Mouse (Mus musculus): ENCODE data around the gene Fam205a2. TPM values are rescaled to one million over a fixed set of nuclear protein-coding genes. Genes with fewer than 3 reads are reported as not detected.
"Not testable (repeated sequence)": the region's sequence is repeated elsewhere in the genome, so short reads cannot be mapped to it uniquely, and the experiment has no call there.

The Fam205a2 gene
- not detected in 2 replicates for polyA plus RNA-seq (2014; fragmentation: Nextera tagmentation; extraction: Ambion mirVana)

DNA sequence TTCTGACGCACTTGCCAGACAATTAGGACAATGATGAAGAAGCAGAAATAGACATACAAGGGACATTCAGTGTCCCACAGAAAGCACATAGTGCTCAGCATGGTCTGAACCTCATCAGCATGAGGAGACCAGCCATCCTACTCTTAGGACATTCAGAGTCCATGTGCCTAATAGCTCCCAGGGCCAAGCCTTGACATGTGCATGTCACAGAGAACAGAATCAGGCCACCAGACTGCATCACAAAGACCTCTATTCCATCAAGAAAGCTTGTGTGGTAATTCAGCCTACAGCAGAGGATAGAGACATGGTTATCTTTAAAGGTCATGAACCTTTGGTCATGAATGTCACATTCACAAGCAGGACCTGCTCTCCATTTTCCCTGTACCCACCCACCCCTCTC is at the start of gene Fam205a2:
Gene Fam205a2, minus strand, starts transcription at position 101 of the 400 bp plus-strand sequence.
- not testable (repeated sequence) for H3K9me3 ChIP-seq (ENCODE audit: control insufficient read depth, low read length); H3K9ac ChIP-seq (ENCODE audit: low read length); H3K27ac ChIP-seq (replicated peaks; ENCODE audit: low read depth, low read length); H3K4me3 ChIP-seq (ENCODE audit: low read depth, low read length); H3K27me3 ChIP-seq (ENCODE audit: control insufficient read depth, insufficient read depth, low read length); ATAC-seq (ENCODE audit: insufficient number of reproducible peaks, low FRiP score, low TSS enrichment, low read depth); H3K4me2 ChIP-seq (ENCODE audit: low read depth, severe bottlenecking); H3K36me3 ChIP-seq (ENCODE audit: control insufficient read depth, insufficient read depth, low read length); DNase-seq (ENCODE audit: low spot score); H3K4me1 ChIP-seq (ENCODE audit: control insufficient read depth, insufficient read depth, low read length)
- WGBS, result no CpG with 5 or more reads among the region's 1 CpGs

Other genes starting within 250 kb of the Fam205a2 start
- gene Gm21953, start 233.9 kb downstream of the Fam205a2 start, polyA plus RNA-seq (2014; fragmentation: Nextera tagmentation; extraction: Ambion mirVana), result not detected in 2 replicates
- not detected in 2 replicates for gene Fam205a3, start 209.8 kb downstream of the Fam205a2 start, polyA plus RNA-seq (2014; fragmentation: Nextera tagmentation; extraction: Ambion mirVana)
- not detected in 2 replicates for gene Gm21586, start 88.8 kb downstream of the Fam205a2 start, polyA plus RNA-seq (2014; fragmentation: Nextera tagmentation; extraction: Ambion mirVana)
- gene Gm2163, start 61.4 kb downstream of the Fam205a2 start, polyA plus RNA-seq (2014; fragmentation: Nextera tagmentation; extraction: Ambion mirVana), result 0.10 and 0.15 TPM in 2 replicates
- gene Gm10591, start 84.0 kb upstream of the Fam205a2 start, polyA plus RNA-seq (2014; fragmentation: Nextera tagmentation; extraction: Ambion mirVana), result not detected in 2 replicates
- not detected in 2 replicates for gene Gm2564, start 101.5 kb upstream of the Fam205a2 start, polyA plus RNA-seq (2014; fragmentation: Nextera tagmentation; extraction: Ambion mirVana)
- not detected in 2 replicates for gene Ccl27b, start 127.1 kb upstream of the Fam205a2 start, polyA plus RNA-seq (2014; fragmentation: Nextera tagmentation; extraction: Ambion mirVana)
- 0.23 TPM in 1 of 2 replicates, not detected in the other for gene Il11ra2, start 133.7 kb upstream of the Fam205a2 start, polyA plus RNA-seq (2014; fragmentation: Nextera tagmentation; extraction: Ambion mirVana)
- not detected in 2 replicates for gene 4930578G10Rik, start 207.4 kb upstream of the Fam205a2 start, polyA plus RNA-seq (2014; fragmentation: Nextera tagmentation; extraction: Ambion mirVana)
- not detected in 2 replicates for gene Ccl19, start 228.4 kb upstream of the Fam205a2 start, polyA plus RNA-seq (2014; fragmentation: Nextera tagmentation; extraction: Ambion mirVana)
- gene Ccl21a, start 245.8 kb upstream of the Fam205a2 start, polyA plus RNA-seq (2014; fragmentation: Nextera tagmentation; extraction: Ambion mirVana), result 0.57 and 0.82 TPM in 2 replicates